Mouse (Mus musculus): ENCODE measurements around the gene Ptpre. TPM values are rescaled to one million over a fixed set of nuclear protein-coding genes. Genes with fewer than 3 reads are reported as not detected.

Ptpre gene
- polyA plus RNA-seq, 1 experiment from 2014 or later = 4.4 TPM

DNA sequence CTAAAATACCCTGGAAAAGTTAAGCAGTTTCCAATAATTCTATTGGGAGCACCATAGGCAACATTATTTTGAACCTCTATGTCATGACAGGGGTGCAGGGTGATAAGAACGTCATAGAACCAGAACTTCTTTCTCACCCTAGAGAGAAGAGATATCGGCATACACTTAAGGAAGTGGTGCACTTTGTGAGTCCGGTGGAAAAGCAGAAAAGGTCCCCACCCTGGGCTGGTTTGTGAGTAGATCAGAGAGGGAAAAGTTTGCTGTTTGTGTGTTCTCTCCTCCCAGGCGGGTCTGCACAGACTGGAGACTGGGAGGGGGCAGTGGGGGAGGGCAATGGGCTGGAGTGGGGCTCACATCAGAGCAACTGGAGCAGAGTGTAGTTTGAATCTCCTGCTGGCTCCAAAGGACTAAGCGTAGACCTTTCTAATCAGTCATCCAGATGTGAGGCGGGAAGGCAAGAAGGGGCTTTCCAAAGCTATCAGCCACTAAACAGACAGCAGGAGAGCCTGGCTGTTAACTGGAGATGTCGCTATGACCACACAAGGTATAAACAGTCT lies 184.2 kb downstream of the Ptpre start:
- no peaks in the 10 kb centered on the region for H3K36me3 ChIP-seq (ENCODE audit: control insufficient read depth, insufficient read depth, low read length)
- no peaks in the 10 kb centered on the region for H3K4me1 ChIP-seq (replicated peaks; ENCODE audit: control insufficient read depth, insufficient read depth)
- H3K9ac ChIP-seq (ENCODE audit: low read length) = no peak overlapping the region
- no peak overlapping the region for H3K27ac ChIP-seq (replicated peaks)
- no peak overlapping the region for H3K4me3 ChIP-seq (ENCODE audit: low read depth, low read length)
- H3K4me2 ChIP-seq (replicated peaks; ENCODE audit: low read depth) = no peak overlapping the region
- DNase-seq (ENCODE audit: low spot score) (no peak), ATAC-seq (ENCODE audit: low FRiP score, low TSS enrichment) (no peak)
- 54% methylated on average over 7 of the region's 7 CpGs for WGBS
- TF ChIP-seq EP300 (optimal IDR thresholded peaks at IDR 0.05) = no peak
- TF ChIP-seq CTCF (IDR thresholded peaks at IDR 0.05; ENCODE audit: low read depth) = no peak
- H3K27me3 ChIP-seq (ENCODE audit: control insufficient read depth, insufficient read depth, low read length) = no peaks in the 10 kb centered on the region
- no peaks in the 10 kb centered on the region for H3K9me3 ChIP-seq (ENCODE audit: control insufficient read depth, low read length)

DNA sequence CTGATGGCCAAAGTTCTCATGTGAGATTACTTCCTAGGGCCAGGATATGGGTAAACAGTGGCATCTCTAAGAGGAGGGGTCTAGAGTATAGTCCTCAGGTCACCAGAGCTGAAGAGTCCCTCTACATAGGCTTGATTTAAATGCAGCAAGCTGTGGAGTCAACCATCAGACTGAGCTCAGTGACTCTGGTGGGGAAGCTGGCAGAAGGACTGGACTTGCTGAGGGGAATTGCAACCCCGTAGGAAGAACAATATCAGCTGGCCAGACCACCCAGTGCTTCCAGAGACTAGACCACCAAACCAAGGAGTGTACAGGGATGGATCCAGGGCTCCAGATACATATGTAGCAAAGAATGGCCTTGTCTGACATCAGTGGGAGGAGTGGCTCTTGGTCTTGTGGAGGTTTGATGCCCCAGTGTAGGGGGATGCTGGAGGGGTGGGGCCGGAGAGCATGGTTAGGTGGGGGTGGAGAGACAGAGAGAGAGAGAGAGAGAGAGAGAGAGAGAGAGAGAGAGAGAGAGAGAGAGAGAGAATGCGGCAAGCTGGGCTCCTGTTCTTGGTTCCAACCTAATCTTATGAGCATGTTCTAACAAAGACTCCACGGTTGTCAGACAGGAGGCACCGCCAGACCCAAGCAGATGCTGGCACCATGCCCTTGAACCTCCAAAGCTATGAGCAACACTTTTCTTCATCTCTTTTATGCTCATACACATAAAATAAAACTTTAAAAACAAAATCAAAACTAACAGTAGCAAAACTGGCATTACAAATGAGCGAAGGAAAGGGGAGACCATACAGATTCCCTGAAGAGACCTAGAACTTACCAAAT lies 184.9 kb downstream of the Ptpre start:
- no peak overlapping the region for H3K9ac ChIP-seq (ENCODE audit: low read length)
- TF ChIP-seq EP300 (optimal IDR thresholded peaks at IDR 0.05) (no peak), CTCF (IDR thresholded peaks at IDR 0.05; ENCODE audit: low read depth) (no peak)
- no peaks in the 10 kb centered on the region for H3K27me3 ChIP-seq (ENCODE audit: control insufficient read depth, insufficient read depth, low read length)
- WGBS = 55% methylated on average over 6 of the region's 6 CpGs
- H3K27ac ChIP-seq (replicated peaks) = no peak overlapping the region
- no peak for ATAC-seq (ENCODE audit: low FRiP score, low TSS enrichment)
- H3K36me3 ChIP-seq (ENCODE audit: control insufficient read depth, insufficient read depth, low read length) = no peaks in the 10 kb centered on the region
- H3K4me3 ChIP-seq (ENCODE audit: low read depth, low read length) = no peak overlapping the region
- H3K4me1 ChIP-seq (replicated peaks; ENCODE audit: control insufficient read depth, insufficient read depth) = no peaks in the 10 kb centered on the region
- H3K4me2 ChIP-seq (replicated peaks; ENCODE audit: low read depth) = no peak overlapping the region
- DNase-seq (ENCODE audit: low spot score) = no peak
- H3K9me3 ChIP-seq (ENCODE audit: control insufficient read depth, low read length) = no peaks in the 10 kb centered on the region

DNA sequence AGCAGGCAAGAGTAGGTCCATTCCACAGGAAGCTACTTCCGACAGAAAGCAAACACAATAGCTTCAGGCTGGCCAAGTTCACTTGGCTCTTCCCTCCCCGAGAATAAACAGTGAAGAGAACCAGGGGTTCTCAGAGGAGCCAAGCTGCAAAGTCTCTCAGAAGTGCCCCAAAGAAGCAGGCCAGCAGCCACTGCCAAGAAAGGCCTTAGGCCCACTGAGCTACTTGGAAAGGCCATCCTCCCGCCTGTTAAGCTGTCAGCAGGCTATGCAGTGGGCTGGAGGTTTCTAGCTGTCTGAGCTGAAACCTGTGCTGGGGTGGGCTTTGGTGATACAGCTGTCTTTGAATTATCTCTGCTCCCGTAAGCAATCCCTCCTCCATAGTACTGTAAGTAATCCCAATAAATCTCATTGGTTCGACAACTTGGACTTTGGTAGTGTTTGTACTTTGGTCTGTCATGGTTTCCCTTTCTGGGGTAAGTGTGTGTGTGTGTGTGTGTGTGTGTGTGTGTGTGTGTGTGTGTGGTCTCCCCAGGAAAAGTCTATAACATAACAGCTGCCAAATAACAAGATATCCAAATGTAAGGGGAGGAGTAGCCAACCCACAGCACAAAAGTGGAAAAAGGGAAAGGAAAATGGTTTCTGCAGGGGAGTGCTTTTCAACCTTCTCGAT lies 186.5 kb downstream of the Ptpre start:
- Histone ChIP-seq H3K9me3 (ENCODE audit: control insufficient read depth, low read length) (no peaks in the 10 kb centered on the region), H3K4me3 (ENCODE audit: low read depth, low read length) (no peak overlapping the region), H3K4me2 (replicated peaks; ENCODE audit: low read depth) (no peak overlapping the region; the same call in 1 of the 2 replicates), H3K27ac (replicated peaks) (peak overlapping the region; percentile 74), H3K4me1 (replicated peaks; ENCODE audit: control insufficient read depth, insufficient read depth) (no peaks in the 10 kb centered on the region), H3K36me3 (ENCODE audit: control insufficient read depth, insufficient read depth, low read length) (no peaks in the 10 kb centered on the region), H3K27me3 (ENCODE audit: control insufficient read depth, insufficient read depth, low read length) (no peaks in the 10 kb centered on the region), H3K9ac (ENCODE audit: low read length) (no peak overlapping the region)
- no peak for TF ChIP-seq EP300 (optimal IDR thresholded peaks at IDR 0.05)
- no peak for TF ChIP-seq CTCF (IDR thresholded peaks at IDR 0.05; ENCODE audit: low read depth)
- peak; percentile 58; the same call in 1 of the 2 replicates for ATAC-seq (ENCODE audit: low FRiP score, low TSS enrichment)
- DNase-seq (ENCODE audit: low spot score) = peak; percentile 20
- WGBS = 26% methylated on average over 6 of the region's 6 CpGs

DNA sequence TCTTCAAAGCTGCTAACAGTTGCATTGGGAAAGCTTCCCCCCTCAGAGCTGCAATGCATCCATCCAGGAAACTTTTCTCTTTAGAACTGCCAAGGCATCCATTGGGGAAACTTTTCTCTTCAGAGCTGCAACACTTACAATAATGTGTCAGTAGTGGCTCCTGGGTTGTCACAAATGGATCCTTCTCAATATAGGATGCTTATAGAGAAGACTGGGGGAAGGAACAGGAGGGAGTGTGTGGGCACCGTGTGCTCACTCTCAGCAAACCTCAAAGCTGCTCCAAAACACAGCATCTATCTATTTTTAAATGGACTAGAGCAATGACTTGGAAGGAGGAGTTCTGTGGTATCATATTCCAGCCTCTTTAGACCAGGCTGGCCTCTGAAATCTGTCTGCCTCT lies 189.4 kb downstream of the Ptpre start:
- H3K27ac ChIP-seq (replicated peaks) = no peak overlapping the region
- no peaks in the 10 kb centered on the region for H3K4me1 ChIP-seq (replicated peaks; ENCODE audit: control insufficient read depth, insufficient read depth)
- DNase-seq (ENCODE audit: low spot score) (no peak), ATAC-seq (ENCODE audit: low FRiP score, low TSS enrichment) (no peak)
- WGBS = 79% methylated on average over 1 of the region's 1 CpGs
- H3K36me3 ChIP-seq (ENCODE audit: control insufficient read depth, insufficient read depth, low read length) = no peaks in the 10 kb centered on the region
- no peak overlapping the region for H3K9ac ChIP-seq (ENCODE audit: low read length)
- no peak for TF ChIP-seq CTCF (IDR thresholded peaks at IDR 0.05; ENCODE audit: low read depth)
- no peak for TF ChIP-seq EP300 (optimal IDR thresholded peaks at IDR 0.05)
- no peak overlapping the region for H3K4me3 ChIP-seq (ENCODE audit: low read depth, low read length)
- H3K4me2 ChIP-seq (replicated peaks; ENCODE audit: low read depth) = no peak overlapping the region
- no peaks in the 10 kb centered on the region for H3K27me3 ChIP-seq (ENCODE audit: control insufficient read depth, insufficient read depth, low read length)
- H3K9me3 ChIP-seq (ENCODE audit: control insufficient read depth, low read length) = no peaks in the 10 kb centered on the region

DNA sequence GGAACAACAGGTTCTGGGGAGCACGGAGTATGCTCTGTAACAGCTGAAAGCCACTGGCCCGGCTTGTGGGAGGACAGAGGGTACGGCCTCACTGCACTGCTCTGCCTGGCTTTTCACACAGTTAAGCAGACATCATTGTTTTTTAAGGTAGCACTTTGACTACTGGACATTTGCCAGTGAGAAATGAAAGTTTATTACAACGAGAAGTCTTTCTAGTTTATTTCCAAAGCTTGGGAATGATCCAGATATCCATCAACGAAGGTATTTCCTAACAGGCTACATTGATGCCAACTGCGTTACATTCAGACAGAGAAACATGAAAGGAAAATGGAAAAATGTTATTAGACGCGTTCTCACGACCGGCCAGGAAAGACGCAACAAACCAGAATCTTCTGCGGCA lies 190.8 kb downstream of the Ptpre start:
- no peaks in the 10 kb centered on the region for H3K9me3 ChIP-seq (ENCODE audit: control insufficient read depth, low read length)
- no peak for DNase-seq (ENCODE audit: low spot score)
- WGBS = 70% methylated on average over 12 of the region's 12 CpGs
- H3K27me3 ChIP-seq (ENCODE audit: control insufficient read depth, insufficient read depth, low read length) = no peaks in the 10 kb centered on the region
- ATAC-seq (ENCODE audit: low FRiP score, low TSS enrichment) = no peak
- no peak overlapping the region for H3K4me2 ChIP-seq (replicated peaks; ENCODE audit: low read depth)
- H3K9ac ChIP-seq (ENCODE audit: low read length) = no peak overlapping the region
- H3K4me3 ChIP-seq (ENCODE audit: low read depth, low read length) = no peak overlapping the region
- no peak for TF ChIP-seq EP300 (optimal IDR thresholded peaks at IDR 0.05)
- TF ChIP-seq CTCF (IDR thresholded peaks at IDR 0.05; ENCODE audit: low read depth) = no peak
- no peak overlapping the region for H3K27ac ChIP-seq (replicated peaks)
- no peaks in the 10 kb centered on the region for H3K36me3 ChIP-seq (ENCODE audit: control insufficient read depth, insufficient read depth, low read length)
- no peaks in the 10 kb centered on the region for H3K4me1 ChIP-seq (replicated peaks; ENCODE audit: control insufficient read depth, insufficient read depth)

DNA sequence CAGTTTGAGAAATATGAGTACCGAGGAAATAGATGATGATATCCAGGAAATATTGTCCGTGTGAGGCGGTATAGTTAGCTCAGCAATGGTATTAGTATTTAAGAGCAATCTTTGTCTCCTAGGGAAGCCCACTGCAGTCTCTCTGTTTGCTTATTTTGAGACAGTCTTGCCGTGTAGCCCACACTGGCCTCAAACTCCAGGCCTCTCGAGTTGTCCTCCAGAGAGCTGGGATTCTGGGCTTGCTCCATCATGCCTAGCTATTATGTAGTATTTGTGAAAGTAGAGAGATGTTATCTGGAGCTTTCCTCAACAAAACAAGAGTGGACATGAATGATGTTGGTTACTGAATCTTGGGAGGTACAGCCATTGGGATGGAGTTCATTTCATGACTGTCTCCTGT lies 197.1 kb downstream of the Ptpre start:
- peak overlapping the region; percentile 70 for H3K27ac ChIP-seq (replicated peaks)
- H3K9me3 ChIP-seq (ENCODE audit: control insufficient read depth, low read length) = no peaks in the 10 kb centered on the region

More for the DNA sequence above, 197.1 kb downstream of the Ptpre start:
- Histone ChIP-seq H3K36me3 (ENCODE audit: control insufficient read depth, insufficient read depth, low read length) (no peaks in the 10 kb centered on the region), H3K4me3 (ENCODE audit: low read depth, low read length) (no peak overlapping the region), H3K27me3 (ENCODE audit: control insufficient read depth, insufficient read depth, low read length) (no peaks in the 10 kb centered on the region), H3K9ac (ENCODE audit: low read length) (no peak overlapping the region), H3K4me2 (replicated peaks; ENCODE audit: low read depth) (no peak overlapping the region), H3K4me1 (replicated peaks; ENCODE audit: control insufficient read depth, insufficient read depth) (no peaks in the 10 kb centered on the region)
- WGBS = 74% methylated on average over 5 of the region's 5 CpGs
- DNase-seq (ENCODE audit: low spot score) (no peak), ATAC-seq (ENCODE audit: low FRiP score, low TSS enrichment) (no peak)
- TF ChIP-seq CTCF (IDR thresholded peaks at IDR 0.05; ENCODE audit: low read depth) = no peak
- TF ChIP-seq EP300 (optimal IDR thresholded peaks at IDR 0.05) = no peak

Measured in stomach, postnatal 0 days (tissue).